Mouse (Mus musculus) ovary, adult 18-20 months (tissue): Measurements from ENCODE around the gene Dpp10.

Experiments
- DNase-seq: peaks from one replicate; pipeline ENCODE4 v3.0.0; 2022; ENCODE audit warnings: low spot score, mixed read lengths

Dpp10 gene

GRCm38 (mm10) chr1:123919606-123920005 is 125.8 kb downstream of the Dpp10 start:
- DNase-seq, result no peak

- DNase-seq, result no peak
These were observed 142.7 kb downstream of the Dpp10 start for GRCm38 (mm10) chr1:123902628-123903027.

DNA sequence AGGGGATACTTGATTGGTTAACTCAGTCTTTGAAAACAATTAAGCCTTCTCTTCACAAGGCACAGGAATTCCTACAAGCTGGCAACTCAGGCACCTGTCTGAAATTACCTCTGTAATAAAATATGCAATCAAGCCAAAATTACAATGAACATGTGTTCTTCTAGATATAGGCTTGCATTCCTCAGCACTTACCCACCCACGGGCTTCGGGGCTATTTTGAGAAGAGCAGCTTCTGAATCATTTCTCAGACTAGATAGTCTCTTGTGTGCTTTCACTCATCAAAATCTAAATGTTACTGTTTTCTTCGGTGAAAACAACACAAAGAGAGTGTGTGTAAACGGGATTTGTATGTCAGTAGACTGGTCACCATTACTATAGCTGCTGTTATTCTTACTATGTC is 144.1 kb downstream of the Dpp10 start:
- no peak for DNase-seq

DNA sequence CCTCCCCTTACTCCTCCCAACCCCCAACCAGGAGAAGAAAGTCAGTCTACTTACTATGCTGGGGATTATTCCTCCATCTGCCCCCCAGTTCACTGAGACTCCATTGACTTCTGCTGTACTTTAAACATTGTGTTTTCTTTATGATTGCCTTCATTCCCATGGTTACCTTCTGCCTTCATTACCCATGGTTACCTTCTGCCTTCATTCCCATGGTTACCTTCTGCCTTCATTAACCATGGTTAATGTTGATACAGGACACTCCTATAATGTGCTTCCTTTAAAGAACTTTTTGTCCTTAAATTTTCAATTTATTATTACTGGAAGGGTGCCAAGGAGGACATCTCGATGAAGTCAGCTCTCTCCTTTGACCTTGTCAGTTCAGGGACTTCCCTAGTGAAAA is 158.1 kb downstream of the Dpp10 start:
- DNase-seq, result no peak

DNA sequence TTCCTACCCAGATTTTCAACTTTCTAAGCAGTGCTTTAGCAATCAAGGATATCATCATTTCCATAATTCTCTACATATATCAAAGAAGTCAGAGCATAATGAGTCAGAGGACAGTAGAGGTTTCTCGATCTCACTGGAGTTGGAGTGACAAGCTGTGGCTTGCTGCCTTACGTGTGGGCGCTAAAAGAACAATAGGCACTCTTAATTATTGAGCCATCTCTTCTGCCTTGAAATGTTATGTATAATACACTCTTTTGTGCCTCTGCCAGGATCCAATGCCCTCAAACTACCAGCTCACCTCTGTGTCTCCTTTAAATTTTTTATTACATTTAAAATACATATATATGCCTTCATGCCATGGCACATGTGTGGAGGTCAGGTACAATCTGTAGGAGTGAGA is 198.5 kb downstream of the Dpp10 start:
- no peak for DNase-seq

GRCm38 (mm10) chr1:123801206-123801605 is 244.2 kb downstream of the Dpp10 start:
- DNase-seq, result no peak

GRCm38 (mm10) chr1:123765511-123765910 is 279.8 kb downstream of the Dpp10 start:
- no peak for DNase-seq

- DNase-seq, result no peak
These were observed 283.1 kb downstream of the Dpp10 start for GRCm38 (mm10) chr1:123762272-123762671.

- no peak for DNase-seq
These were observed 289.3 kb downstream of the Dpp10 start for GRCm38 (mm10) chr1:123756055-123756454.

GRCm38 (mm10) chr1:123707292-123707691 is 338.1 kb downstream of the Dpp10 start:
- no peak for DNase-seq

- DNase-seq, result no peak
These were observed 386.9 kb downstream of the Dpp10 start for GRCm38 (mm10) chr1:123658409-123658808.

DNA sequence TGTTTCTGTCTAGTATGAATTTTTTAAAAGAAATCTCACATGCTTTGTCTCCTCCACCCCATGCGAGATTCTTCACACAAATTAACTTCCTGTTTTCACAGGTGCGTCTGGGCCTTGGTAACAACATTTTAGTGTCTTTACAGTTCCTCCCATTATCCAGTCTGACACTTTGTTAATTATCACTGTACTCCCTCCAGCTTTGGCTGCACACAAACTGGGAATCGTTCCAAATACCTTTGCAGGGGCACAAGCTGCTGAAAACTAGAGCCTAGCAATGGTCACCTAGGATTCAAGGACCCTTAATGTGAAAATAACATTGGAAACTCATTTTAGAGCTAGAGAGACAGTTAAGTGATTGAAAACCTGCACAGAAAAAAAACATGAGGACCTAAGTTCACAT is 388.8 kb downstream of the Dpp10 start:
- no peak for DNase-seq

DNA sequence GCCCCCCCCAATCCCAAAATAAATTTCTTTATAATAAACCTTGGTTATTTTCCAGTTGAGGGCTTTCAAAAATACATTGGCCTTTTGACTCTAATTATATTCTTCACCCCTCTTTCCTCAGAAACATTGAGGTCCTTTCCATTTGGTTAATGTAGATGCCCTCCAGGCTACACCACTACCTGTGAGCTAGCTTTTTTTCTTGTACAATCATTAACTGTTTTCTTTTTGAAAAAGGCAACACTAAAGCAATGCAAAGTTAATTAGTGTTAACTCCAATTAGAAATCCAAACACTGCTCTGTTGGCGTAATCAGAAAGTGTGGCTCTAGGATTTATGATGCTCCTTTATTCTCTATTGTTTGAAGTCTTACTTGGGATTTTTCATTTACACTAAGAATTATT is 407.5 kb downstream of the Dpp10 start:
- DNase-seq, result no peak

DNA sequence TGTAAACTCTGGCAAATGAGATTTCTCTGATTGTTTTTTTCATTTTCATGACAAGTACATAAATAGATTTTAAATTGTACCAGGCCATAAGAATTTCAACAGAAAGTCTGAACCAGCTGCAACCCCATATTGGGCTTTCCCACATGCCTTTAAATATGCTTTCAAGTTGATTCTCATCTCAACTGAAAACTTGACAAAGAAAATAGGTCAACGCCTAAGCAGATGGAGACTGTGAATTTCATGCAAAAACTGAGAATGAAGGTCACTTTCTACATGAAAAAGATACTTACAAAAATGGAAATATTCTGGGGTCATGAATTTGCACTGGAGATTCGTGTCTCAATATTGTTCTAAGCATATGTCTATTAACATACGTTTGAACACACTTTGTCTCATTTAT is 417.1 kb downstream of the Dpp10 start:
- DNase-seq, result no peak

DNA sequence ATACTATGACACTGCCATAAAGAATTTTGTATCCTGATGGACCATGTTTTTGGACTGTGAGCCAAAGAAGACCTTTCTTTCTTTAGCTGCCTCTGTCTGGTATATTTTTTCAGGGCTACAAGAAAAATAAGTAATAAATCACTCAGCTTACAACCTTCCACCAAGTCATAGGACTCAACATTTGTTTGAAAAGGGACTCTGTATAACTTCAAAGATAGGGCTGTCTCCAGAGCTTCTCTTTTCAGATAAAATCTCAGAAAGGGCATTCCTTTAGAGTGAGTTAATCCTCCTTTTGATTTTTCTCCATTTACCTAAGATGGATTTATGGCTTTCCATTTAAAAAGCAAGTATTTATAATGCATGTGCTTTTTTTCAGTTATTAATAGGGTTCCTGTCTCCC is 460.5 kb downstream of the Dpp10 start:
- no peak for DNase-seq

DNA sequence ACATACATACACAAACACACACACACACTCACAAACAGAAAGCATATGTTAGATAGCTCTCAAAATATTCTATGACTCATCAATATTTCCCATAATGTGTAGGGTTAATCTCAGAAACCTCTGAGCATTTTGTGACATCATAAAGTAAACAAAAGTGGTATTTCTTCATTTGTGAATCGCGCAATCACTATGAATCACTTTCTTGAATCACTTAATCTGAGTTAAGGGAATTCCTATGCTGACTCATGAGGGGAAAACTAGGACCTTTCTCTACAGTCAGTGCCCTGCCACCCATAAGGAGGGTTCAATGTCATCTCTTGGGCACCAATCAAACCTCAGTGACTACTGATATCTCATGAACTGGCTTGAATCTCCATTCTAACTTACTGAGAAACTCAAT is 465.2 kb downstream of the Dpp10 start:
- DNase-seq, result no peak

GRCm38 (mm10) chr1:123573713-123574112 is 471.6 kb downstream of the Dpp10 start:
- no peak for DNase-seq

- DNase-seq, result no peak
These were observed 502.9 kb downstream of the Dpp10 start for GRCm38 (mm10) chr1:123542496-123542895.

- no peak for DNase-seq
These were observed 577.6 kb downstream of the Dpp10 start for GRCm38 (mm10) chr1:123467729-123468128.

- no peak for DNase-seq
These were observed 631.2 kb downstream of the Dpp10 start for GRCm38 (mm10) chr1:123414163-123414562.

- DNase-seq, result no peak
These were observed 694.1 kb downstream of the Dpp10 start for GRCm38 (mm10) chr1:123351300-123351699.

DNA sequence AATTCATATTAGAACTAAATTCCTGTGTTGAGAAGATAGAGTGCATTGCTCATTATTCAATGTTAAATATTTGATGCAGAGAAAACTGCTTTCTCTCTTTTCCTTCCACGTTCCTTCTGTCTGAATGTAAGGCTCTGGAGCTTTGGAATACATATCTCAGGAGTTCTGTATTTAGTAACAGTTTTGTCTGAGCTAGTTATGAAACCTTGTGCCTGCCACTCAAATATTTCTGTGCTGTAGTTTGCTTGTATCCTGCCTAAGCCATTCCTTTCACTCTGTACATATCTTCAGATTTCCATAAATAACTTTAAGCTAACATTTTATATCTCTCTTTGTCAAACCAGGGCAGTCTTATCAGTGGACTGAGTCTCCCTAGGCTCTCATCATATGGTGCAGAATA is 707.5 kb downstream of the Dpp10 start:
- no peak for DNase-seq

DNA sequence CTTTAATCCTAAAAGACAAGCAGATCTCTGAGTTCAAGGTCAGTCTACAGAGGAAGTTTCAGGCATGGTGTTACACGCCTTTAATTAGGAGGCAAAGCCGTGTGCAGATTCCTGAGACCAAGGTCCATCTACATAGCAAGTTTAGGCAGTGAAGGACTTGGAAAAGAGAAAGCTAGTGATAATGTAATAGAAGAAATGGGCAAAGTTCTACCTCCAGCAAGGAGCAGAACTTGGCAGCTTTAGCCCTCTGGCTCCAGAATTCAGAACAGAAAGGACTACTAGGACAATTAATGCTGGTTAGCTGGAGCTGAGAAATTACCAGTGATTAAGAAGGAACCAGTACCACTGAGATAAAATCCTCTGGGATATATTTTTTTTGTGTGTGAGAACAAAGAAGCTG is 728.5 kb downstream of the Dpp10 start:
- no peak for DNase-seq
